Mouse (Mus musculus): ENCODE results near the gene Stil. TPM values are rescaled to one million over a fixed set of nuclear protein-coding genes. Genes with fewer than 3 reads are reported as not detected.
A peak's percentile ranks its signal among the peaks of the same experiment; 100 is the strongest.

The Stil gene
- polyA plus RNA-seq, 1 experiment, result 0.80 TPM

DNA sequence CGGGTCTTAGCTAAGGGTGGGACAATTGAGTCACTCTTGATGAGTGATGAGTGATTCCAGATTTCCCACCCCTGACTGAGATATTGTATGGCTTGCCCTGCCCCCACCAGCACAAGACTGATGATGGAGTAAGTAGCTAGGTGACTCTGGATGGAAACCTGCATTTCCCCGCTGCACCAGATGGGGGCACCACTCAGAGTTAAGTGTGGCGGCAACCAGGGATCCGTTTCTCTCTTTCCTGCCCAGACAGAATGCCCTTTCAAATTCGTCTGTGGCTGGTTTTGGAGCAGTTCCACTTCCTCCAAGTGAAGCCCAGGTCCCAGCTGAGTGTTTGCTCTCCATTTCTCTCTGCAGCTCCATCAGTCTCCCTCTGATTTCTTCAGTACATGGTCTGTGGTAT, 47.8 kb downstream of the Stil start:
- peak in 1 of 2 experiments; percentile 48 for DNase-seq (ENCODE audit: extremely low spot score in 1 of 2, low spot score in 1 of 2)

DNA sequence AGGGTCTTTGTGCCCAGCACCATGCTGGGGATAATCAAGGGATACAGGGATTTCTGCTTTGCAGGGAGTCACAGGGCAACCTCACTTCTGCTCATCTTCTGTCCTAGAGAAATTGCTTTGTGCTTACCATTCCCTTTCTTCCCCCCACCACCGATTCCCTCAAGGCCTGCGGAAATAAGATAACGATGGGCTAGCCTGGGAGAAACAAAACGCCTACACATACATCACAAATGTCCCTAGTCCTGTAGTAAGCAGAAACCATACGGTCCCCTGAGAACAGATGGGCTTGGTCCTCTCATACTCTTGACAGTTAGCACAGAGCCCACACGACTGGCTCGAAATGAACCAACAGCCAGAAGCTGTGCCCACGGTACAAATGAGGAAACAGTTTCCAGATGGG, 48.2 kb downstream of the Stil start:
- no peak for DNase-seq (ENCODE audit: extremely low spot score in 1 of 2, low spot score in 1 of 2)

DNA sequence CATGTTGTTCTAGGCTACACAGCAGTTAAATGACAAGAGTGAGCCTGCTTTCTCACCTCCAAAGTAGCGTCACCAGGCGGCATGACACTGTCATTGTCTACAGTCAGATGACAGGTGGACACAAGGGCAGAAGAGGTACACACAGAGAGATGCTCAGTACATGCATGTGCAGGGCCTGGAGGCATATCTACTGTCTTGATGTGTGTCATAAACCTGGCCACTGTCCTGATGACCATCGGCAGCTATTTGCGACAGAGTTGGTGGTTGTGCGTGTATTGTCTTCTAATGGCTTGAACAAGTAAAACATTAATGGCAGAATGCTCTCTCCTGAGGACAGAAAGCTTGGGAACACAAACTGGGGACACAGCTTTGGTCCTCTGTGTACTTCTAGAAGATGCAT, 51.3 kb downstream of the Stil start:
- no peak for DNase-seq (ENCODE audit: extremely low spot score in 1 of 2, low spot score in 1 of 2)

DNA sequence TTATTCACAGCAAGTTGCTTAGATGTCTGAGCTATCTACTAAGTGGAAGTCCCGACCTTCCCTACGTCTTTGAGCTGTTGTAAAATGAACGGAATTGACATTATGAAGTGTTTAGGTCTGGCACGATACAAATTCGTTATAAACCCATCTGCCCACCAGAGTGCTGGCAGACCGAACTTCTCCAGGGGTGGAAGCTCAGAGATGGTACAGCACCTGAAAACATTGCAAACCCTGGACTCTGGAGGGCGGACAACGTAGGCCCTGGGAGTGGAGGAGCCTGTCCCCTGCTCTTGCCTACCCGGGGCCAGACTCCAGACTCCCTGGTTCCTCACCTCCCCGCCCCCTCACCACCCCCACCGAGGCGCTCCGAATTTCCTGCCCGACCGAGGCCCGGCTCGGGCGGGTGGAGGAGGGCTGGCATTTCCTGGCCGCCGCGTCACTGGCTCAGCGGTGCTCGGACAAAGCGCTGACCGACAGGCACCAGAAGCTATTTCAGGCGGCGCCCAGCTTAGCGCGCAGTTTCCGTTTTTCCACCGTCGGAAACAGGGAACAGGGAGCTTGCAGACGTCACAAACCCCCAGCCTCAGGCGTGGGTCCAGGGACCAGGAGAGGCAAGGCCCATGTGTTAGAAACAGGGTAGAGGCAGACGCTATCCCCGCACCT, 52.5 kb downstream of the Stil start:
- no peak for DNase-seq (ENCODE audit: extremely low spot score in 1 of 2, low spot score in 1 of 2)

DNA sequence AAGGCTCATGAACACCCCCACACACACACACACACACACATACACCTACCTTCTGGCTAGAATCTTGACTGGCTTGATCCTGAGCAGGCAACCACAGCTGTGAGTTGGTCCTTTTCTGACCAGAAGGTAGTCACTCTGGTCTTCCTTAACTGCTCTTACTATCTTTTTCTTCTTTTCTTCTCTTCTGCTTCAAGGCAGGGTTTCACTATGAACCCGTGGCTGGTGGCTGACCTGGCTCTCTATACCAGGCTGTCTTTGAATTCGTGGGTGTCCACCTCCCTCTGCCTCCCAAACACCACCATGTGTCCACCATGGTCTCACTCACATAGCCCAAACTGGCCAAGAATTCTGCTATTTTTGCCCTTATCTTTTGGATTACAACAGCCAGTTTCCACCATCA, 55.1 kb downstream of the Stil start:
- DNase-seq (ENCODE audit: extremely low spot score in 1 of 2, low spot score in 1 of 2), result no peak

DNA sequence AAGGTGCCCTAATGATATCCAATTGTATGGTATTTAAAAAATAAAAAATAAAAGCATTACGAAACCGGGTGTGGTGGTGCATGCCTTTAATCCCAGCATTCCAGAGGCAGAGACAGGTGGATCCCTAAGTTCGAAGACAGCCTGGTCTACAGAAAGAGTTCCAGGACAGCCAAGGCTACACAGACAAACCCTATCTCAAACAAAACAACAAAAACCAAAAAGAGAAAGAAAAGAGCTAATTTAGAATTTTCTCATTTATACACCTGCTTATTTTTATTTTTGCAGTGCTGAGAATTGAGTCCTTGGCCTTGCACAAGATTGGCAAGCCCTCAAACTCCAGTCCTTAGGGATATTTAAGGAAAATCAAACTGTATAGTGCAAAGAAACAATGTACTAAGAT, 55.7 kb downstream of the Stil start:
- no peak for DNase-seq (ENCODE audit: extremely low spot score in 1 of 2, low spot score in 1 of 2)

DNA sequence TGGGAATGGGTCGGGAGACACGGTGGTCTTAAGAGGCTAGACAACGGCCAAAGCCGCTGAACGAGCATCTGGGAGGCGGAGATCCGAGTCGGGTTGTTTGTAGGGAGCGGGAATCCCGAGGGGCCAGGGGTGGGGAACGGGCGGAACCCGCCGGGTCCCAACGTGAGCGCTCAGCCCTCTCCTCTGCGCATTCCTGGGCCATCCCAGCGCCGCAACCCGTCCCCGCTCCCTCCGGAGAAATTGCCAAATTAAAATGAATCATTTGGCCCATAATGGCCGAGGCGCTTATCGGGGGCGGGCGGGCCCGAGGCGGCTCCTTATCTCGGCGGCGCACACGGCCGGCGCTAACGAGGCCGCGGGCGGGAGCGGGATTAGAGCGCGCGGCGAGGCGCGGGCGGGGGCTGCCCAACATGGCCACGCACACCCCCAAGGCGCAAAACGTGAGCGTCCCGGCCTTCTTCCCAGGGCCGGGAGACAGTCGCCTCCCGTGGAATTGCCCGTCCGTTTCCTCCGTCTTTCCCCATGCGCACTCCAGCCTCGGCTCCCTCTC, 56.5 kb downstream of the Stil start, which contains the start of gene Tal1:
Tal1 (plus strand) TSS at position 56 of the 550 bp plus-strand sequence.
- DNase-seq (ENCODE audit: extremely low spot score in 1 of 2, low spot score in 1 of 2), result no peak

DNA sequence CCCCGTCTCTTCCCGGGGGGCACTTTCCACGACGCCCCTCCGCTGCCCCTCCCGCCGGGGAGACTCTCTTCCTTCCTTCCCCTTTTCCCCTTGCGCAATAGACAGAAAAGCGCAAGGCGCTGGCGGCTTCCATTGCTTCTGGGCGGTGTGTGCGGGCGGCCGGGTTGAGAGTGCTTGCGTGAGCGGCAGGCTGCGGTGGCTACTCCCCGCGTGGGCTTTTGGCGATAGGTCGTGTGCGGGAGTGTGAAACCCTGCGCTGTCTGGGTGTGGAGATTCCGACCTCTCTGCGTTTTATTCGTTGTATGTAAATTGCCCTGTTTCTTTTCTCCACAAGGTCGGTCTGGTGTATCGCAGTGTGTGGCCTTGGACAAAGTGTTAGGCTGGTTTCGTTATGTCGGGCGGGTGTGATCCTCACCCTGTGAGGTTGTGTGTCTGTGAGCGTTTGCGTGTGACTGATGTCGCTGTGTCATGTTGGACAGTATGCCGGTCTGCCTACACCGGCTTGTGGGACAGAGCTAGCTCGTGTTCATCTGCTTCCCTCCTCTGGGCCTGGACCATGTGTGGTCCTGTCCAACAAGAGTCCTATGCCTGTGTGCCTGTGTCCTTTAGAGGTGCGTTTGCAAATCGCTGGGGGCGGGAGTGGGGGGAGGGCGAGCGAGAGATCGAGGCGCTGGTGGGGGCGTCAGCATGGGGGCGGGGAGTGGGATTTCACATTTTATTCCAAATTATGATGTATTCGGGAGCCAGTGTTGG, 57.1 kb downstream of the Stil start:
- DNase-seq (ENCODE audit: extremely low spot score in 1 of 2, low spot score in 1 of 2), result no peak

DNA sequence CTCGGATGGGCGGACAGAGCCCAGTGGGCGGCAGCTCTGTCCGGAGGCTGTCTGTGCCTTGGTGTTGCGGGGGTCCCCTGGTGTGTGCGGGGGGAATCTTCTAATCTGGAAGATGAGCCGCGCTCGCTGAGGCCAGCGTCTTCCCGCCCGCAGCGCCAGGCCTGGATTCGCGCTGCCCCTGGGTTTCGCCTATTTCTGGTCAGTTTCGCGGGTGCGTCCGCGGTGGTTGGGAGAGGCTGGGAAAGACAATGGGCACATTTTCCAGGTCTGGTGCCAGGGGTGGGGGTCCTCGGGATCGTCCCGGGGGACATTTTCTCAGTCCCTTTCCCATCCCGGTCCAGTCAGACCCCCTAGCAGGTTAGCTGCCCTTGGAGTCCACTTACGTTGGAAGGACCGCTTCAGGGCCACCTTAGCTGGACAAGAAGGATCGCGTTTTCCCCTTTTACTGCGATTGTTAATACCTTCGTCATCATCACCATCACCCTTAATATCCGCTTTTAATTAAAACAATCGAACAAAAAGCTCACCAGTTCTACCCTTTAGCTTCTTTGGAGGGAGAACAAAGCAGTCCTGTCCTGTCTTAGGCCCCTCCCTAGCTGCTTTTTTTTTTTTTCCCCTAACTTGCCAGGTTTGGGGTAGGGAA, 57.8 kb downstream of the Stil start:
- no peak for DNase-seq (ENCODE audit: extremely low spot score in 1 of 2, low spot score in 1 of 2)

DNA sequence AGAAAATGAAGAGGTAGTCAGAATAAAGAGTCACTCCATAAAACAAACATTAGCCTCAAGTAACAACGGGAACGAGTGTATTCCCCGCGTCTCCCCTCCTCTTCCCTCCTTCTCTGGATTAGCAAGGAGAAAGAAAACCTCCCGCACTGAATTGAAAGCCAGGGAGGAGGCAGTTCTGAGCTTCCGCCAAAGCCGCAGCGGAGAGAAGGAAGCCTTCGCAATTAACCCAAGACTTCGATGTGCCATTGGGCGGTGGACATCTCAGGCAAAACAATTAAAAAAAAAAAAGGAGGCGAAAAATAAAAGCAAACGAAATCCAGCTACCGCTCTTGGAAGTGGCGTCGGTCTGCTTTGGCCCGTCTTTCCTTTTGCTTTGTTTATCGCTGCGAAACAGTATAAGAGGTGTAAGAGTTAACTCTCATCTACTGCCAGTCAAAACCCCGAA, 58.4 kb downstream of the Stil start:
- no peak for DNase-seq (ENCODE audit: extremely low spot score in 1 of 2, low spot score in 1 of 2)

DNA sequence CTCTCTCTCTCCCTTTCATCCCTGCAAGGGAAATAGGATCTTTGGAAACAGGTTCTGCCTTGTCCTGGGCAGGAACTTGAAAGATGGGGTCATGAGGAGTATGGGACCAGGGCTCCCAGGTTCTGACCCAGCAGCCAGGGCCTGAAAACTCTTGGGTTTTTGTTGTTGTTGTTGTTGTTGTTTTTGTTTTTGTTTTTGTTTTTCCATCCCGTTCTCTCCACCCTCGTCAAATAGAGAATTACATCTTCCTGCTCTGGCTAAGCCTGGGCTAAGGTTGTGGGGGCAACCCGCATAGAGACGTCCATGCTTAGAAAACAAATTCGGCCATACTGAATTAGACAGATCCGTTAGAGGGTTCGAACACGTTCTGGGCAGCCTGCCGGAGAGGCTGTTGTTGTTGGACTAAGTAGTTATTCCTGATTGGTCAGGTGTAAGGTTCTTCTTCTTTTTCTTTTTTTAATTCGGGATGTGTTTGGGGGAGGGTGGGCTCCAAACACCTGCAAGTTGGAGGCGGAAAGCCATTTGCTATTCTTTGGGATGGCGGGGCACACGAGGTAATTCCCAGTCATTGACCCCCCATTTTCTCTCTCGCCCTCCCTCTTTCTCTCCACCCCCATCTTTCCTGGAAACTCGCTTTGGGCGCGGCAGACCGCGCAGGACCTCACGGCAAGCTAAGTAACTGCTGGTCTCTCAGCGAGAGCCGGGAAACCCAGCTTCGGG, 59.1 kb downstream of the Stil start:
- DNase-seq (ENCODE audit: extremely low spot score in 1 of 2, low spot score in 1 of 2), result no peak

DNA sequence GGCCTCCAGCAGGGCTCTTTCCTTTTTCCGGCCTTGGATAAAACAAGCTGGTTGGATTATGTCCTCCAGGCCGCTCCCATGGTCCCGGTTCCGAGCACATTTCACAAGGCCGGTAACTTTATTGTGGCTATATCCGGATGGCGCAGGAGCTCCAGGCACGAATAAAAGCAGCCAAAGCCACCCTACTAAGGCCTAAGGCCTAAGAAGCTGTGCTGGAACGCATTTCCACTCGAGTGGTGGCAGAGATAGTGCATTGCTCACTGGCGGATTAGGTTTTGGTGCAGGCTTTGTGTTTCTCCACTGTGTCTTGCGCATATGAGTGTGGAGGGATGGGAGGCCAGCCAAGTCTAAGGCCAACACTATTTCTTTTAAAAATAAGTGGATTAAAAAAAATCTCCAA, 59.9 kb downstream of the Stil start:
- no peak for DNase-seq (ENCODE audit: extremely low spot score in 1 of 2, low spot score in 1 of 2)

DNA sequence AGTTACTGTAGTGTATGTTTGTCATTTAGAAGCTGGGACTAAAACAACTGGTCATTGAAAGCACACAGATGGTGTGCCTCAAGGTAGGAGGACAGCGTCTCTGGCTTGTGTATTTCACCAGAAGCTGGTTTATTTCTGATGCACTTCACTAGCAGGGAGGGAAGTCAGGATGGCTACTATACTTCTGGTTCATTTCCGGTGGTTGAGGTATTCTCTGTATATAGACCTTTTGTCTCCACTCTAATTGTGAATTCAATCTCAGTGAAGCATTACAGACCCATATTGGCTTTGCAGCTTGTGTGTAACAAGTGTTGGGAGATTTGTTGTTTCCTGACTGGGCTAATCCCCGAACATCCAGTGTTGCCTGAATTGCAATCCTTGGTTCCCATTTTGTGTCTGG, 60.8 kb downstream of the Stil start:
- no peak for DNase-seq (ENCODE audit: extremely low spot score in 1 of 2, low spot score in 1 of 2)

DNA sequence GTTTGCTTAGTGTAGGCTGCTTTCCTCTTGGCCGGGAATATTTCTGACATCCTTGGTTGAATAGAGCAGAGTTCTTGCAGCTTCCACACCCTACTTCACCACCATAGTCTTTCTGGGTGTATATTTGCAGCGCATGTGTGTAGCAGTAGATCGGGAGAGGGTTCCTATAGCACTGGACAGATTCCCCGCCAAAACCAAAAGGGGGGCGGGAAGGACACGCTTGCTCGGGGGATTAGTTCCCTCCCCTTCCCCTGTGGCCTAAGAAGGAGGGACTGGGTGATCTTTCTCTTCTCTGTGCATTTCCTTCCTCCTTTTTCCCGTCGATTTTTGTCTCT, 62.5 kb downstream of the Stil start:
- no peak for DNase-seq (ENCODE audit: extremely low spot score in 1 of 2, low spot score in 1 of 2)

DNA sequence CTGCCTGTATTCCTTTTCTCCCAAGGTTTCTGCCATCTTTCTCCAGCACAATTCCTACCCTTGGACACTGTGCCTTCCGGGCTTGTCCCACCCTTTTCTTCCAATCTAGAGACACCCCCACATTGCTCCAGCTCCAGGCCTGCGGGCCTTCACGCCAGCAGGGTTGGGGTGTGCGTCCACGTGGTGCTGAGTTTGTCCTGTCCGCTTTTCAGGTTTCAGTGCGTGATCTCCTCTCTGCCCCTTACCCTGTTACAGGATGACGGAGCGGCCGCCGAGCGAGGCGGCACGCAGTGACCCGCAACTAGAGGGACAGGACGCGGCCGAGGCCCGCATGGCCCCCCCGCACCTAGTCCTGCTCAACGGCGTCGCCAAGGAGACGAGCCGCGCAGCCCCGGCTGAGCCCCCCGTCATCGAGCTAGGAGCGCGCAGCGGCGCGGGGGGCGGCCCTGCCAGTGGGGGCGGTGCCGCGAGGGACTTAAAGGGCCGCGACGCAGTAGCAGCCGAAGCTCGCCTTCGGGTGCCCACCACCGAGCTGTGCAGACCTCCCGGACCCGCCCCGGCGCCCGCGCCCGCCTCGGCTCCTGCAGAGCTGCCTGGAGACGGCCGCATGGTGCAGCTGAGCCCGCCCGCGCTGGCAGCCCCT, 63.0 kb downstream of the Stil start:
- no peak for DNase-seq (ENCODE audit: extremely low spot score in 1 of 2, low spot score in 1 of 2)

DNA sequence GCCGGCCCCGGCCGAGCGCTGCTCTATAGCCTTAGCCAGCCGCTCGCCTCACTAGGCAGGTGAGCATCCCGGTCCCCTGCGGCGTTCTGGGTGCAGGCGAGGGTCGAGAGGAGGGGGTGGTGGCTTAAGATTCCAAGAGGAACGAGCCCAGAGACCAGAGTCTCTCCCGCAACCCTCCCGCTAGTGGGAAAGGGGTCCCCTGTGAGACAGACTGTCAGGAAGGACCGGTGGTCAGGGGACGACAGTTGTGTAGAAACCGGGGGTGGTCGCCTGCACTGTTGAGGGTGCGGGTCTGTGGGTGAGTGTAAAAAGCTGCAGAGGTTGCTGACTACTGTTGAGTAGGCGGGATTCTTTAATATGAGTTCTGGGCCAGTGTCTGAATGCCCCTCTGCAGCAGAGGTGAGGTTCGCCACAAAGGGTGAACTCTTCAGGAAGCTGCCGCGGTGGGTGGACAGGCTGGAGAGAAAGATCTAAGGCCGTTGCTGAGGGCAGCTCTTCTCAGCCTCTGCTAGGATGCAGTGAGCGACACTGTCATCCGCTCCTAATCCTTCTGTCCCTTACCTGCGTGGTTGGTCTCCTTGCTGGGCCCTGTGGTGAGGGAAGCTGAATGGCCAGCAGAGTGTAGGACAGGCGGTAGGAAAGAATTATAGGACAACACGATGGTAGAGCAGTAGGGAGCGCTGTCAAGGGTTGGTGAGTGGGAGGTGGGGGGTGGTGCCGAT, 63.7 kb downstream of the Stil start:
- no peak for DNase-seq (ENCODE audit: extremely low spot score in 1 of 2, low spot score in 1 of 2)

DNA sequence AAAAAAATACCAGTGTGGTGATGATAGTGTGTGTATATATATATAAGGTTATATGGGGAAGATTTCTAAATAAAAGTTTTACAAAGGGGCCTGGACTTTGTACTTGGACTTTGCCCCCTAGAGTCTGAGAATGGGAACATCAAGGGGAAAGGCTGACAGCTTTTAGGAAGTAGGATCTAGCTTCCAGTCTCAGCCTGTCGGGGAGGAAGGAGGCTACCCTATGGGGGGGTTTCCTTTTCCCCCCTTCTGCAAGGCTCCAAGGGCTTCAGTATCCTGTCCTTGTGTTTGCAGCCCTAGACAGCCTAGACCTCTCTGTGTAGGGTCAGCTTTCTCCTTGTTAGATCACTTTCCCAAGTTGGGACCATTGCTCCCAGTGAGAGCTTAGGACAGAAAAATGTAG, 71.7 kb downstream of the Stil start:
- DNase-seq (ENCODE audit: extremely low spot score in 1 of 2, low spot score in 1 of 2), result no peak

DNA sequence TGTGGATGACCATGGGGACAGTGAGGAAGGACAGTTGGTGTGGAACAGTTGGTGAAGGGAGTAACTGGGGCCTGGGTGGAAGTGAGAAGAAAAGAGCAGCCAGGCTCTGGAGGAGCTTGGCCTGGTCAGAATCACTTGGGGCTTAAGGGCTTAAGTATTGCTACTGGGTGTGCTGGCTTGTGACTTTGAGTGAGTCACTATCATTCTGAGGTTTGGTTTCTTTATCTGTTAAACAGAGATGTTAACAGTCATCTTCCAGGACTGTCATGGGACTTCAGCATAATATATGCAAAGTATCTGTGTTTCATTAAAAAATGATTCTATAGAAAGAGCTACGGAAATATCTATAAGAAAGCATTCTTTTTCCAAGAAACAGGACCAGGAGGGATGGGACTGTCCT, 74.8 kb downstream of the Stil start:
- no peak for DNase-seq (ENCODE audit: extremely low spot score in 1 of 2, low spot score in 1 of 2)

DNA sequence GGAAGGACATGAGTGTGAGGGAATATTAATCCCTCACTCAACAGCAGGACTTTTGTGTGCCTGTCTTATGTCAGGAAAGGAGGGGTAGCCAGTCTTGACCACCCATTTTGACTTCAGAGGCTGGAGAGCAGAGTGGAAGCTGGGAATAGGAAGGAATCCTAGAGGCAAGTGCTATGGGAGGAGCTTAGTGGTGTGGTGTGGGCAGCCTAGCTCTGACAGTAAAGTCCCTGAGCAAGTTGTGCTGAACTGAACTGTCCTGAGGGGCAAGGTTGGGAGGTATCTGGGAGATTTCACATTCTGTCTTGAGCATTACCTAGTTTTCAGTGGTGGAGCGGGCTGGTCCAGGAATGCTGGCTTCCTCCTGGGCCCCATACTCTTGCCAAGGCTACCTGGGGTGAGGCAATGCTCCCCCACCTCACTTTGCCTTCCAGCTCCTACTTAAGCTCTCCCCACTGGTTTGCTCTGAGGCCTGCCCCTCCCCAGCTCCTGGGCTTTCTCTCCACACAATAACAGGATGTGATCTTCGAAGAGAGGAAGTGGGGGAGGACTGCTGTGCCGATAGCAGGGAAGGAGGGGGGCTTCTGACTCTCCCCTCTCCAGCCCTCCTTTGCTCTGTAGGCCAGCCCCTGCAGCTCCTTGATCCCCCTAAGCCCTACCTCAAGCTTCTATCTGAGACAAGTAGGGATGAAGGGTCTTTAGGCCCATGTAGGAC, 75.4 kb downstream of the Stil start:
- no peak for DNase-seq (ENCODE audit: extremely low spot score in 1 of 2, low spot score in 1 of 2)
